In genomic region chr8:108896468-108897346, GRCm38 (mm10) we compare ENCODE assay signal across 8 mouse cellular contexts.
A peak's percentile ranks its signal among the peaks of the same experiment; 100 is the strongest.
DNase-seq lines count a peak whose midpoint lies in the region; ATAC-seq and TF ChIP-seq lines count a peak whose summit lies in the region.
"Had no signal": no experiment of that assay in that cellular context is flagged by ENCODE, and none has a peak within 500 bp of the region (broad histone marks: within the 10 kb centered on the region; RNA-seq: fewer than 3 reads in every experiment).

No protein-coding gene starts in this region.

- peak; percentile 61 for ATAC-seq in midbrain, postnatal 0 days (ENCODE audit: low FRiP score)

- no peaks in the 10 kb centered on the region for H3K9me3 ChIP-seq in limb, embryonic 10.5 days (replicated peaks)
- H3K9me3 ChIP-seq in midbrain, postnatal 0 days (ENCODE audit: low read length) = no peaks in the 10 kb centered on the region

- 36% methylated on average over 18 of the region's 18 CpGs for WGBS in heart, adult 2 months
- 35% methylated on average over 18 of the region's 18 CpGs for WGBS in kidney, adult 2 months
- 79% methylated on average over 18 of the region's 18 CpGs for WGBS in limb, embryonic 10.5 days
- 31% methylated on average over 18 of the region's 18 CpGs for WGBS in midbrain, postnatal 0 days

- intact Hi-C loops in heart, adult 2 months (cut with DNase I) = loop anchor here (5.0 kb wide), 1 partner anchor 109 kb away; no protein-coding TSS in a partner anchor

- peak overlapping the region; percentile 32; the same call in 1 of the 2 replicates for H3K27ac ChIP-seq in heart, adult 2 months
- no peak overlapping the region for H3K27ac ChIP-seq in kidney, adult 2 months (ENCODE audit: insufficient read depth, low read depth, low read length)
- peak overlapping the region; percentile 16; the same call in 1 of the 2 replicates for H3K27ac ChIP-seq in limb, embryonic 10.5 days
- peak overlapping the region; percentile 55; the same call in 1 of the 2 replicates for H3K27ac ChIP-seq in midbrain, postnatal 0 days (ENCODE audit: low read depth, low read length)

- H3K4me2 ChIP-seq in midbrain, postnatal 0 days (ENCODE audit: low read depth, low read length, poor library complexity, severe bottlenecking) = peak overlapping the region; percentile 3; the same call in 1 of the 2 replicates

- peak overlapping the region; percentile 16; the same call in 1 of the 2 replicates for H3K4me3 ChIP-seq in heart, adult 2 months
- no peak overlapping the region for H3K4me3 ChIP-seq in kidney, adult 2 months (ENCODE audit: insufficient read depth, low read depth, low read length)
- no peak overlapping the region for H3K4me3 ChIP-seq in limb, embryonic 10.5 days
- H3K4me3 ChIP-seq in midbrain, postnatal 0 days (ENCODE audit: low read depth, low read length) = no peak overlapping the region
- H3K4me3 ChIP-seq: erythroblast, embryonic 14.5 days had no signal

- H3K27me3 ChIP-seq in heart, adult 2 months (ENCODE audit: control insufficient read depth, insufficient read depth, low read length) = no peaks in the 10 kb centered on the region
- H3K27me3 ChIP-seq in kidney, adult 2 months (replicated peaks; ENCODE audit: control insufficient read depth, insufficient read depth, low read length) = no peaks in the 10 kb centered on the region
- H3K27me3 ChIP-seq in limb, embryonic 10.5 days (ENCODE audit: low read depth, poor library complexity, severe bottlenecking) = no peaks in the 10 kb centered on the region
- H3K27me3 ChIP-seq in midbrain, postnatal 0 days (ENCODE audit: insufficient read depth, low read length) = no peaks in the 10 kb centered on the region

- peaks cover 5% of the 10 kb centered on the region for H3K4me1 ChIP-seq in heart, adult 2 months (ENCODE audit: control insufficient read depth, insufficient read depth, low read length)
- H3K4me1 ChIP-seq in kidney, adult 2 months (ENCODE audit: control insufficient read depth, insufficient read depth, low read length) = no peaks in the 10 kb centered on the region
- H3K4me1 ChIP-seq in limb, embryonic 10.5 days = peaks cover 68% of the 10 kb centered on the region
- H3K4me1 ChIP-seq in midbrain, postnatal 0 days (ENCODE audit: insufficient read depth, low read length) = peaks cover 28% of the 10 kb centered on the region

- H3K36me3 ChIP-seq in heart, adult 2 months (ENCODE audit: control insufficient read depth, insufficient read depth, low read length) = no peaks in the 10 kb centered on the region
- H3K36me3 ChIP-seq in kidney, adult 2 months (ENCODE audit: control insufficient read depth, insufficient read depth, low read length) = no peaks in the 10 kb centered on the region
- peaks cover 20% of the 10 kb centered on the region for H3K36me3 ChIP-seq in limb, embryonic 10.5 days
- H3K36me3 ChIP-seq in midbrain, postnatal 0 days (ENCODE audit: insufficient read depth, low read length) = no peaks in the 10 kb centered on the region

- TF ChIP-seq POLR2A in heart, adult 2 months (IDR thresholded peaks at IDR 0.05; ENCODE audit: insufficient read depth, low read depth, low read length) = no peak
- TF ChIP-seq POLR2A in kidney, adult 2 months (IDR thresholded peaks at IDR 0.05; ENCODE audit: low read depth, low read length) = no peak

- no peak for TF ChIP-seq EP300 in heart, adult 2 months (IDR thresholded peaks at IDR 0.05; ENCODE audit: insufficient read depth, low read depth, low read length)

- no peak for TF ChIP-seq CTCF in heart, adult 2 months (IDR thresholded peaks at IDR 0.05)
- TF ChIP-seq CTCF in kidney, adult 2 months (conservative IDR thresholded peaks at IDR 0.05; ENCODE audit: insufficient read depth, insufficient read length, low read depth, low read length) = no peak
- no peak for TF ChIP-seq CTCF in midbrain, postnatal 0 days (IDR thresholded peaks at IDR 0.05)

- no peaks in the 10 kb centered on the region for H3K79me2 ChIP-seq in heart, adult 2 months (replicated peaks; ENCODE audit: control insufficient read depth, insufficient read depth, low read length)

- H3K9ac ChIP-seq in heart, adult 2 months (ENCODE audit: low read depth, low read length) = no peak overlapping the region
- H3K9ac ChIP-seq in midbrain, postnatal 0 days (replicated peaks; ENCODE audit: low read length, poor library complexity, severe bottlenecking) = 0 out of 2 replicates have a peak overlapping the region, but pooled peaks have one; percentile 30

- peak; percentile 96 for DNase-seq in adrenal gland, postnatal 14 days
- peak; percentile 72 to 88 for DNase-seq in cerebellum, postnatal 4 days (ENCODE audit: low spot score in 2 of 2)
- peak; percentile 85 to 86 for DNase-seq in heart, adult 2 months
- peak; percentile 86 for DNase-seq in kidney, adult 2 months
- no peak for DNase-seq in limb, embryonic 10.5 days (ENCODE audit: low spot score)
- peak; percentile 80 for DNase-seq in midbrain, postnatal 0 days (ENCODE audit: low spot score)
- peak; percentile 90 for DNase-seq in urinary bladder, postnatal 14 days (ENCODE audit: low spot score)
